Mouse (Mus musculus) megakaryocyte, embryonic 14.5 days (primary cell): ENCODE results near the gene Tagap1.
"Not testable (repeated sequence)": the region's sequence is repeated elsewhere in the genome, so short reads cannot be mapped to it uniquely, and the experiment has no call there.

Experiments
- FLI1 ChIP-seq: IDR thresholded peaks from 2 replicates; pipeline ENCODE4 v1.6.1; 2012; ENCODE audit warnings: low read length, inconsistent platforms, mixed read lengths
- GATA1 ChIP-seq: IDR thresholded peaks from 3 replicates; pipeline ENCODE4 v1.6.1; 2012; ENCODE audit warnings: mixed read lengths, low read length, inconsistent platforms, borderline replicate concordance

DNA sequence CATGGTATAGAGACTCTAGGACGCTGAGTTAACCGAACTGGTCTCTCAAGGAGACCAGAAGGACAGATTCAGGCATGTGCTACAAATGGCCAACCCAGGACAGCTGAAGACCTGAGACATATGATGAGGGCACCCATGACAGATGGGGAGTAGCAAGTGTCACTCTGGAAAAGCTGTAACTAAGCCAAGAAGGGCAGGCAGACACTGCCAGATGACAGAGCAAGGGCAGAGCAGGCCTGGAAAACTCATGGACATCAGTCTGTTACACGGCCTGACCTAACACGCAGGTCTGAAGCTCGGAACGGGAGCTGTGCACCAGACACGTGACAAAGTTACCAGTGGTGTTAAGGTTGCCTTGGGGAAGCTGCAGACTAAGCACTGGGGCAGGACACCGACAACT is 2.1 kb downstream of the Tagap1 start:
- TF ChIP-seq FLI1, GATA1: not testable (repeated sequence)
